Mouse (Mus musculus): Measurements from ENCODE around the gene Slc17a2. TPM values are rescaled to one million over a fixed set of nuclear protein-coding genes. Genes with fewer than 3 reads are reported as not detected.

Gene Slc17a2
- total and polyA plus RNA-seq, 3 experiments, result not detected

- H3K4me1 ChIP-seq (ENCODE audit: control insufficient read depth in 1 of 2, insufficient read depth in 2 of 2, low read length in 2 of 2), result no peaks in the 10 kb centered on the region
- no peak for DNase-seq (ENCODE audit: low read depth, low spot score)
- no peak overlapping the region for H3K27ac ChIP-seq (ENCODE audit: control insufficient read depth, low read depth, low read length)
- no peak overlapping the region for H3K4me3 ChIP-seq (ENCODE audit: control insufficient read depth in 1 of 2, insufficient read depth in 1 of 2, low read depth in 2 of 2, low read length in 2 of 2)
- TF ChIP-seq RAD21 (IDR thresholded peaks at IDR 0.05; ENCODE audit: low read depth, low read length), result no peak
- H3K9ac ChIP-seq (ENCODE audit: control insufficient read depth, low read depth, low read length, poor library complexity, severe bottlenecking), result no peak overlapping the region
- H3K36me3 ChIP-seq (ENCODE audit: control insufficient read depth in 1 of 2, insufficient read depth in 2 of 2, low read length in 2 of 2), result no peaks in the 10 kb centered on the region
- no peaks in the 10 kb centered on the region for H3K79me2 ChIP-seq (ENCODE audit: control insufficient read depth, insufficient read depth, low read length, poor library complexity)
- H3K27me3 ChIP-seq (ENCODE audit: control insufficient read depth in 1 of 2, insufficient read depth in 2 of 2, low read length in 2 of 2), result peaks cover 7 to 19% of the 10 kb centered on the region in 2 experiments
- no peaks in the 10 kb centered on the region for H3K9me3 ChIP-seq (replicated peaks; ENCODE audit: insufficient read depth, low read length)
Observed at GRCm38 (mm10) chr13:23834836-23835235, 28.0 kb downstream of the Slc17a2 start.

GRCm38 (mm10) chr13:23836630-23837029 is 29.8 kb downstream of the Slc17a2 start:
- DNase-seq (ENCODE audit: low read depth, low spot score), result no peak
- no peaks in the 10 kb centered on the region for H3K4me1 ChIP-seq (ENCODE audit: control insufficient read depth in 1 of 2, insufficient read depth in 2 of 2, low read length in 2 of 2)
- no peak for TF ChIP-seq HCFC1 (IDR thresholded peaks at IDR 0.05; ENCODE audit: low read depth, low read length)
- TF ChIP-seq RCOR1 (IDR thresholded peaks at IDR 0.05; ENCODE audit: low read depth, low read length), result no peak
- no peak for TF ChIP-seq TAL1 (IDR thresholded peaks at IDR 0.05; ENCODE audit: low read length)
- TF ChIP-seq MAFK (IDR thresholded peaks at IDR 0.05; ENCODE audit: borderline replicate concordance, low read depth, low read length), result no peak
- no peak for TF ChIP-seq SMC3 (IDR thresholded peaks at IDR 0.05; ENCODE audit: low read depth, low read length)
- TF ChIP-seq USF2 (IDR thresholded peaks at IDR 0.05; ENCODE audit: borderline replicate concordance in 1 of 2, insufficient read depth in 1 of 2, low read depth in 1 of 2, low read length in 2 of 2), result no peak
- TF ChIP-seq UBTF (IDR thresholded peaks at IDR 0.05; ENCODE audit: borderline replicate concordance, insufficient read depth, low read depth, low read length), result no peak
- TF ChIP-seq ETS1 (IDR thresholded peaks at IDR 0.05; ENCODE audit: low read depth, low read length), result no peak
- TF ChIP-seq BHLHE40 (IDR thresholded peaks at IDR 0.05; ENCODE audit: borderline replicate concordance, low read depth, low read length), result no peak
- TF ChIP-seq ZKSCAN1 (IDR thresholded peaks at IDR 0.05; ENCODE audit: low read depth, low read length), result no peak
- TF ChIP-seq RAD21 (IDR thresholded peaks at IDR 0.05; ENCODE audit: low read depth, low read length), result no peak
- TF ChIP-seq CHD2 (IDR thresholded peaks at IDR 0.05; ENCODE audit: low read length), result no peak
- no peaks in the 10 kb centered on the region for H3K36me3 ChIP-seq (ENCODE audit: control insufficient read depth in 1 of 2, insufficient read depth in 2 of 2, low read length in 2 of 2)
- H3K9me3 ChIP-seq (replicated peaks; ENCODE audit: insufficient read depth, low read length), result no peaks in the 10 kb centered on the region
- H3K79me2 ChIP-seq (ENCODE audit: control insufficient read depth, insufficient read depth, low read length, poor library complexity), result no peaks in the 10 kb centered on the region
- peaks cover 7 to 28% of the 10 kb centered on the region in 2 experiments for H3K27me3 ChIP-seq (ENCODE audit: control insufficient read depth in 1 of 2, insufficient read depth in 2 of 2, low read length in 2 of 2)
- H3K4me3 ChIP-seq (ENCODE audit: control insufficient read depth in 1 of 2, insufficient read depth in 1 of 2, low read depth in 2 of 2, low read length in 2 of 2), result no peak overlapping the region
- H3K27ac ChIP-seq (ENCODE audit: control insufficient read depth, low read depth, low read length), result no peak overlapping the region
- H3K9ac ChIP-seq (ENCODE audit: control insufficient read depth, low read depth, low read length, poor library complexity, severe bottlenecking), result no peak overlapping the region

GRCm38 (mm10) chr13:23839308-23839707 is 32.5 kb downstream of the Slc17a2 start, which contains the start of gene Slc17a3:
TSS of gene Slc17a3 (plus strand) at chr13:23839434.
- Histone ChIP-seq H3K4me3 (ENCODE audit: control insufficient read depth in 1 of 2, insufficient read depth in 1 of 2, low read depth in 2 of 2, low read length in 2 of 2) (no peak within 1 kb of the TSS), H3K27me3 (ENCODE audit: control insufficient read depth in 1 of 2, insufficient read depth in 2 of 2, low read length in 2 of 2) (peaks cover 16 to 34% of the 10 kb centered on the region in 2 experiments), H3K36me3 (ENCODE audit: control insufficient read depth in 1 of 2, insufficient read depth in 2 of 2, low read length in 2 of 2) (no peaks in the 10 kb centered on the region), H3K79me2 (ENCODE audit: control insufficient read depth, insufficient read depth, low read length, poor library complexity) (no peaks in the 10 kb centered on the region), H3K9ac (ENCODE audit: control insufficient read depth, low read depth, low read length, poor library complexity, severe bottlenecking) (no peak within 1 kb of the TSS), H3K27ac (ENCODE audit: control insufficient read depth, low read depth, low read length) (no peak within 1 kb of the TSS), H3K9me3 (replicated peaks; ENCODE audit: insufficient read depth, low read length) (no peaks in the 10 kb centered on the region), H3K4me1 (ENCODE audit: control insufficient read depth in 1 of 2, insufficient read depth in 2 of 2, low read length in 2 of 2) (no peaks in the 10 kb centered on the region)
- no peak for DNase-seq (ENCODE audit: low read depth, low spot score)
- TF ChIP-seq NELFE (IDR thresholded peaks at IDR 0.05; ENCODE audit: low read depth, low read length), result no peak
- no peak for TF ChIP-seq ELF1 (IDR thresholded peaks at IDR 0.05; ENCODE audit: low read depth, low read length)
- TF ChIP-seq MAFK (IDR thresholded peaks at IDR 0.05; ENCODE audit: borderline replicate concordance, low read depth, low read length), result no peak
- TF ChIP-seq ZMIZ1 (IDR thresholded peaks at IDR 0.05; ENCODE audit: low read depth, low read length), result no peak
- TF ChIP-seq RCOR1 (IDR thresholded peaks at IDR 0.05; ENCODE audit: low read depth, low read length), result no peak
- TF ChIP-seq GABPA (IDR thresholded peaks at IDR 0.05; ENCODE audit: low read depth, low read length), result no peak
- no peak for TF ChIP-seq TAL1 (IDR thresholded peaks at IDR 0.05; ENCODE audit: low read length)
- no peak for TF ChIP-seq CHD2 (IDR thresholded peaks at IDR 0.05; ENCODE audit: low read length)
- no peak for TF ChIP-seq RAD21 (IDR thresholded peaks at IDR 0.05; ENCODE audit: low read depth, low read length)
- TF ChIP-seq MAZ (IDR thresholded peaks at IDR 0.05; ENCODE audit: low read depth, low read length), result no peak

Data from MEL (cell line).